Mouse (Mus musculus): ENCODE results near the gene Znrd1. TPM values are rescaled to one million over a fixed set of nuclear protein-coding genes. Genes with fewer than 3 reads are reported as not detected.

Gene Znrd1
- total and polyA plus RNA-seq, 3 experiments = 26.4 to 38.2 TPM; not detected in 1

- Histone ChIP-seq H3K4me3 (ENCODE audit: control insufficient read depth in 1 of 2, insufficient read depth in 1 of 2, low read depth in 2 of 2, low read length in 2 of 2) (no peak overlapping the region), H3K36me3 (ENCODE audit: control insufficient read depth in 1 of 2, insufficient read depth in 2 of 2, low read length in 2 of 2) (peaks cover 0 to 11% of the 10 kb centered on the region in 2 experiments; a peak in 2 of 4 replicates), H3K27me3 (ENCODE audit: control insufficient read depth in 1 of 2, insufficient read depth in 2 of 2, low read length in 2 of 2) (no peaks in the 10 kb centered on the region), H3K9me3 (replicated peaks; ENCODE audit: insufficient read depth, low read length) (no peaks in the 10 kb centered on the region), H3K9ac (ENCODE audit: control insufficient read depth, low read depth, low read length, poor library complexity, severe bottlenecking) (no peak overlapping the region), H3K27ac (ENCODE audit: control insufficient read depth, low read depth, low read length) (no peak overlapping the region), H3K4me1 (ENCODE audit: control insufficient read depth in 1 of 2, insufficient read depth in 2 of 2, low read length in 2 of 2) (peaks cover 3 to 8% of the 10 kb centered on the region in 2 experiments; a peak in 2 of 4 replicates), H3K79me2 (ENCODE audit: control insufficient read depth, insufficient read depth, low read length, poor library complexity) (no peaks in the 10 kb centered on the region)
- TF ChIP-seq NRF1 (IDR thresholded peaks at IDR 0.05; ENCODE audit: insufficient read depth, low read depth, low read length, poor library complexity, severe bottlenecking) = no peak
- no peak for TF ChIP-seq NELFE (IDR thresholded peaks at IDR 0.05; ENCODE audit: low read depth, low read length)
- no peak for TF ChIP-seq EP300 (IDR thresholded peaks at IDR 0.05; ENCODE audit: low read depth in 1 of 2, low read length in 2 of 2)
- TF ChIP-seq TBP (IDR thresholded peaks at IDR 0.05; ENCODE audit: low read depth, low read length) = no peak
- TF ChIP-seq POLR2A (IDR thresholded peaks at IDR 0.05; ENCODE audit: control insufficient read depth in 1 of 2, insufficient read depth in 1 of 2, low read depth in 1 of 2, low read length in 2 of 2, poor library complexity in 1 of 2) = no peak
- TF ChIP-seq USF2 (IDR thresholded peaks at IDR 0.05; ENCODE audit: borderline replicate concordance in 1 of 2, insufficient read depth in 1 of 2, low read depth in 1 of 2, low read length in 2 of 2) = no peak
- TF ChIP-seq ETS1 (IDR thresholded peaks at IDR 0.05; ENCODE audit: low read depth, low read length) = no peak
- no peak for TF ChIP-seq ZNF384 (IDR thresholded peaks at IDR 0.05; ENCODE audit: low read depth, low read length)
- TF ChIP-seq ZMIZ1 (IDR thresholded peaks at IDR 0.05; ENCODE audit: low read depth, low read length) = no peak
- TF ChIP-seq CHD2 (IDR thresholded peaks at IDR 0.05; ENCODE audit: low read length) = no peak
- TF ChIP-seq KAT2A (conservative IDR thresholded peaks at IDR 0.05; ENCODE audit: low read depth, low read length) = no peak
- TF ChIP-seq TCF12 (IDR thresholded peaks at IDR 0.05; ENCODE audit: low read depth, low read length) = no peak
- no peak for TF ChIP-seq ZC3H11A (IDR thresholded peaks at IDR 0.05; ENCODE audit: low read depth, low read length)
- no peak for TF ChIP-seq RAD21 (IDR thresholded peaks at IDR 0.05; ENCODE audit: low read depth, low read length)
- DNase-seq (ENCODE audit: low read depth, low spot score) = no peak
Observed at GRCm38 (mm10) chr17:36994528-36994927, 36.2 kb upstream of the Znrd1 start.

GRCm38 (mm10) chr17:36993770-36994325 lies 35.5 kb upstream of the Znrd1 start:
- no peak overlapping the region for H3K27ac ChIP-seq (ENCODE audit: control insufficient read depth, low read depth, low read length)
- H3K27me3 ChIP-seq (ENCODE audit: control insufficient read depth in 1 of 2, insufficient read depth in 2 of 2, low read length in 2 of 2) = no peaks in the 10 kb centered on the region
- H3K79me2 ChIP-seq (ENCODE audit: control insufficient read depth, insufficient read depth, low read length, poor library complexity) = no peaks in the 10 kb centered on the region
- H3K9ac ChIP-seq (ENCODE audit: control insufficient read depth, low read depth, low read length, poor library complexity, severe bottlenecking) = no peak overlapping the region
- H3K4me1 ChIP-seq (ENCODE audit: control insufficient read depth in 1 of 2, insufficient read depth in 2 of 2, low read length in 2 of 2) = peaks cover 3 to 8% of the 10 kb centered on the region in 2 experiments; a peak in 2 of 4 replicates
- DNase-seq (ENCODE audit: low read depth, low spot score) = peak; percentile 18
- no peak overlapping the region for H3K4me3 ChIP-seq (ENCODE audit: control insufficient read depth in 1 of 2, insufficient read depth in 1 of 2, low read depth in 2 of 2, low read length in 2 of 2)
- TF ChIP-seq ZNF384 (IDR thresholded peaks at IDR 0.05; ENCODE audit: low read depth, low read length) = no peak
- no peak for TF ChIP-seq SIN3A (IDR thresholded peaks at IDR 0.05; ENCODE audit: low read length)
- TF ChIP-seq ZC3H11A (IDR thresholded peaks at IDR 0.05; ENCODE audit: low read depth, low read length) = no peak
- no peak for TF ChIP-seq NELFE (IDR thresholded peaks at IDR 0.05; ENCODE audit: low read depth, low read length)
- no peak for TF ChIP-seq TBP (IDR thresholded peaks at IDR 0.05; ENCODE audit: low read depth, low read length)
- no peak for TF ChIP-seq ETS1 (IDR thresholded peaks at IDR 0.05; ENCODE audit: low read depth, low read length)
- no peak for TF ChIP-seq POLR2A (IDR thresholded peaks at IDR 0.05; ENCODE audit: control insufficient read depth in 1 of 2, insufficient read depth in 1 of 2, low read depth in 1 of 2, low read length in 2 of 2, poor library complexity in 1 of 2)
- TF ChIP-seq RCOR1 (IDR thresholded peaks at IDR 0.05; ENCODE audit: low read depth, low read length) = no peak
- no peak for TF ChIP-seq POLR2AphosphoS5 (IDR thresholded peaks at IDR 0.05; ENCODE audit: borderline replicate concordance, low read depth, low read length)
- no peak for TF ChIP-seq USF1 (IDR thresholded peaks at IDR 0.05; ENCODE audit: low read depth, low read length)
- TF ChIP-seq UBTF (IDR thresholded peaks at IDR 0.05; ENCODE audit: borderline replicate concordance, insufficient read depth, low read depth, low read length) = no peak
- no peak for TF ChIP-seq GABPA (IDR thresholded peaks at IDR 0.05; ENCODE audit: low read depth, low read length)
- TF ChIP-seq NRF1 (IDR thresholded peaks at IDR 0.05; ENCODE audit: insufficient read depth, low read depth, low read length, poor library complexity, severe bottlenecking) = no peak
- no peak for TF ChIP-seq MYB (IDR thresholded peaks at IDR 0.05; ENCODE audit: low read depth, low read length)
- TF ChIP-seq SMC3 (IDR thresholded peaks at IDR 0.05; ENCODE audit: low read depth, low read length) = no peak
- no peak for TF ChIP-seq TAL1 (IDR thresholded peaks at IDR 0.05; ENCODE audit: low read length)
- no peak for TF ChIP-seq KAT2A (conservative IDR thresholded peaks at IDR 0.05; ENCODE audit: low read depth, low read length)
- TF ChIP-seq GATA1 (IDR thresholded peaks at IDR 0.05; ENCODE audit: low read depth, low read length) = no peak
- H3K36me3 ChIP-seq (ENCODE audit: control insufficient read depth in 1 of 2, insufficient read depth in 2 of 2, low read length in 2 of 2) = peaks cover 0 to 11% of the 10 kb centered on the region in 2 experiments; a peak in 2 of 4 replicates
- no peaks in the 10 kb centered on the region for H3K9me3 ChIP-seq (replicated peaks; ENCODE audit: insufficient read depth, low read length)
